Mouse (Mus musculus) hindbrain, embryonic 15.5 days (tissue): ENCODE measurements around the gene Atg2b. TPM values are rescaled to one million over a fixed set of nuclear protein-coding genes. Genes with fewer than 3 reads are reported as not detected.

Experiments
- ATAC-seq: fragments of 200-750 bp; cut with Nextera tagmentation; 2 replicates; pipeline ENCODE4 v1.8.0; 2017; ENCODE audit warnings: low read depth, moderate number of reproducible peaks, moderate TSS enrichment; ENCODE audit not compliant: low FRiP score
- H3K27ac ChIP-seq: fragments of 300-500 bp; sonication (generic); replicated peaks from 2 replicates; pipeline ENCODE4 v1.5.1; 2015; ENCODE audit warnings: mild to moderate bottlenecking, inconsistent platforms
- H3K27me3 ChIP-seq: fragments of 300-500 bp; sonication (generic); 2 replicates; pipeline ENCODE4 v1.6.1; 2015; ENCODE audit warnings: control low read depth, inconsistent platforms
- H3K36me3 ChIP-seq: fragments of 300-500 bp; sonication (generic); 2 replicates; pipeline ENCODE4 v1.6.1; 2015; ENCODE audit warnings: control low read depth, inconsistent platforms
- H3K4me1 ChIP-seq: fragments of 300-500 bp; sonication (generic); replicated peaks from 2 replicates; pipeline ENCODE4 v1.6.1; 2015; ENCODE audit warnings: control low read depth, inconsistent platforms
- H3K4me2 ChIP-seq: fragments of 300-500 bp; sonication (generic); 2 replicates; pipeline ENCODE4 v1.6.1; 2015; ENCODE audit warnings: moderate library complexity, mild to moderate bottlenecking, inconsistent platforms
- H3K4me3 ChIP-seq: fragments of 300-500 bp; sonication (generic); 2 replicates; pipeline ENCODE4 v1.5.1; 2015; ENCODE audit warnings: mild to moderate bottlenecking, inconsistent platforms
- H3K9ac ChIP-seq: fragments of 300-500 bp; sonication (generic); 2 replicates; pipeline ENCODE4 v1.6.1; 2015; ENCODE audit warnings: inconsistent platforms
- H3K9me3 ChIP-seq: fragments of 300-500 bp; sonication (generic); 2 replicates; pipeline ENCODE4 v1.6.1; 2016; ENCODE audit warnings: control low read depth, inconsistent platforms
- WGBS: fragments of 180-500 bp; shearing (Covaris S2); methylation state at CpG from one replicate; pipeline ENCODE4 v1.1.7; 2015; 5-methylcytosine and 5-hydroxymethylcytosine counted together
- polyA plus RNA-seq: library from polyadenylated mRNA; unstranded; fragments of >200 nt; fragmentation: Nextera tagmentation; extraction: Ambion mirVana; gene quantifications from 2 replicates; pipeline ENCODE4 v1.2.1, GENCODE M21; 2015

Atg2b gene
- polyA plus RNA-seq, 1 experiment from 2014 or later: 13.6 TPM

GRCm38 (mm10) chr12:105678211-105678610 lies 6.8 kb downstream of the Atg2b start:
- Histone ChIP-seq H3K4me1 (peaks cover 13% of the 10 kb centered on the region), H3K9ac (no peak overlapping the region), H3K4me2 (no peak overlapping the region), H3K27ac (no peak overlapping the region), H3K27me3 (no peaks in the 10 kb centered on the region), H3K9me3 (no peaks in the 10 kb centered on the region), H3K4me3 (no peak overlapping the region), H3K36me3 (peaks cover 13% of the 10 kb centered on the region)
- WGBS: 94% methylated on average over 7 of the region's 7 CpGs
- ATAC-seq: no peak

GRCm38 (mm10) chr12:105676274-105676673 lies 8.7 kb downstream of the Atg2b start:
- ATAC-seq: no peak
- no peak overlapping the region for H3K4me2 ChIP-seq
- H3K27ac ChIP-seq: no peak overlapping the region
- no peak overlapping the region for H3K9ac ChIP-seq
- H3K4me3 ChIP-seq: no peak overlapping the region
- H3K9me3 ChIP-seq: no peaks in the 10 kb centered on the region
- peaks cover 16% of the 10 kb centered on the region for H3K36me3 ChIP-seq
- H3K4me1 ChIP-seq: no peaks in the 10 kb centered on the region
- H3K27me3 ChIP-seq: no peaks in the 10 kb centered on the region
- 95% methylated on average over 8 of the region's 8 CpGs for WGBS

- 92% methylated on average over 7 of the region's 7 CpGs for WGBS
Observed at GRCm38 (mm10) chr12:105655850-105656249, 29.2 kb downstream of the Atg2b start.

GRCm38 (mm10) chr12:105642770-105643321 lies 42.2 kb downstream of the Atg2b start:
- H3K27me3 ChIP-seq: no peaks in the 10 kb centered on the region
- peaks cover 95% of the 10 kb centered on the region for H3K36me3 ChIP-seq
- no peak overlapping the region for H3K9ac ChIP-seq
- H3K4me3 ChIP-seq: no peak overlapping the region
- no peak overlapping the region for H3K27ac ChIP-seq
- no peaks in the 10 kb centered on the region for H3K9me3 ChIP-seq
- no peak overlapping the region for H3K4me2 ChIP-seq
- ATAC-seq: no peak
- WGBS: 94% methylated on average over 11 of the region's 11 CpGs
- H3K4me1 ChIP-seq: no peaks in the 10 kb centered on the region

More at GRCm38 (mm10) chr12:105655850-105656249, 29.2 kb downstream of the Atg2b start:
- Histone ChIP-seq H3K4me2 (no peak overlapping the region), H3K9me3 (no peaks in the 10 kb centered on the region), H3K9ac (no peak overlapping the region), H3K27me3 (no peaks in the 10 kb centered on the region), H3K27ac (no peak overlapping the region), H3K4me1 (no peaks in the 10 kb centered on the region), H3K4me3 (no peak overlapping the region), H3K36me3 (peaks cover 80% of the 10 kb centered on the region)
- no peak for ATAC-seq

- Histone ChIP-seq H3K4me3 (no peak overlapping the region), H3K9ac (no peak overlapping the region), H3K27ac (no peak overlapping the region), H3K36me3 (peaks cover 93% of the 10 kb centered on the region), H3K4me1 (no peaks in the 10 kb centered on the region), H3K27me3 (no peaks in the 10 kb centered on the region), H3K9me3 (no peaks in the 10 kb centered on the region), H3K4me2 (no peak overlapping the region)
- no peak for ATAC-seq
- 78% methylated on average over 4 of the region's 4 CpGs for WGBS
Observed at GRCm38 (mm10) chr12:105637554-105637953, 47.5 kb downstream of the Atg2b start.

- H3K27ac ChIP-seq: no peak overlapping the region
- H3K4me3 ChIP-seq: no peak overlapping the region
- peaks cover 83% of the 10 kb centered on the region for H3K36me3 ChIP-seq
- no peaks in the 10 kb centered on the region for H3K9me3 ChIP-seq
- H3K27me3 ChIP-seq: no peaks in the 10 kb centered on the region
- no peaks in the 10 kb centered on the region for H3K4me1 ChIP-seq
- no peak for ATAC-seq
- no peak overlapping the region for H3K4me2 ChIP-seq
- H3K9ac ChIP-seq: no peak overlapping the region
- 93% methylated on average over 9 of the region's 9 CpGs for WGBS
Observed at GRCm38 (mm10) chr12:105636551-105636950, 48.5 kb downstream of the Atg2b start.

- H3K4me3 ChIP-seq: no peak overlapping the region
- H3K4me1 ChIP-seq: no peaks in the 10 kb centered on the region
- H3K27ac ChIP-seq: no peak overlapping the region
- H3K4me2 ChIP-seq: no peak overlapping the region
- no peak for ATAC-seq
- no peak overlapping the region for H3K9ac ChIP-seq
- H3K36me3 ChIP-seq: peaks cover 63% of the 10 kb centered on the region
- H3K9me3 ChIP-seq: no peaks in the 10 kb centered on the region
- H3K27me3 ChIP-seq: no peaks in the 10 kb centered on the region
- WGBS: 92% methylated on average over 13 of the region's 13 CpGs
Observed at GRCm38 (mm10) chr12:105634374-105635067, 50.5 kb downstream of the Atg2b start.

GRCm38 (mm10) chr12:105625798-105626197 lies 59.2 kb downstream of the Atg2b start:
- no peaks in the 10 kb centered on the region for H3K27me3 ChIP-seq
- 77% methylated on average over 7 of the region's 7 CpGs for WGBS
- no peak for ATAC-seq
- H3K36me3 ChIP-seq: peaks cover 43% of the 10 kb centered on the region
- H3K4me1 ChIP-seq: no peaks in the 10 kb centered on the region
- H3K4me3 ChIP-seq: no peak overlapping the region
- H3K9ac ChIP-seq: no peak overlapping the region
- no peak overlapping the region for H3K4me2 ChIP-seq
- H3K9me3 ChIP-seq: no peaks in the 10 kb centered on the region
- H3K27ac ChIP-seq: no peak overlapping the region

- no peak for ATAC-seq
- peaks cover 57% of the 10 kb centered on the region for H3K36me3 ChIP-seq
- no peaks in the 10 kb centered on the region for H3K9me3 ChIP-seq
Observed at GRCm38 (mm10) chr12:105622981-105623539, 62.0 kb downstream of the Atg2b start.

GRCm38 (mm10) chr12:105622048-105622447 lies 63.0 kb downstream of the Atg2b start:
- WGBS: 97% methylated on average over 7 of the region's 7 CpGs
- Histone ChIP-seq H3K4me2 (no peak overlapping the region), H3K27me3 (no peaks in the 10 kb centered on the region), H3K4me1 (no peaks in the 10 kb centered on the region), H3K9me3 (no peaks in the 10 kb centered on the region), H3K36me3 (peaks cover 59% of the 10 kb centered on the region), H3K4me3 (no peak overlapping the region), H3K9ac (no peak overlapping the region), H3K27ac (no peak overlapping the region)
- no peak for ATAC-seq

More at GRCm38 (mm10) chr12:105622981-105623539, 62.0 kb downstream of the Atg2b start:
- Histone ChIP-seq H3K27ac (no peak overlapping the region), H3K4me2 (no peak overlapping the region), H3K9ac (no peak overlapping the region), H3K4me3 (no peak overlapping the region), H3K4me1 (no peaks in the 10 kb centered on the region), H3K27me3 (no peaks in the 10 kb centered on the region)
- WGBS: 57% methylated on average over 12 of the region's 12 CpGs

- Histone ChIP-seq H3K27me3 (no peaks in the 10 kb centered on the region), H3K36me3 (peaks cover 24% of the 10 kb centered on the region), H3K4me3 (no peak overlapping the region), H3K9me3 (no peaks in the 10 kb centered on the region), H3K4me1 (0 out of 2 replicates have a peak, but pooled peaks cover 5% of the 10 kb centered on the region), H3K27ac (no peak overlapping the region), H3K4me2 (no peak overlapping the region), H3K9ac (no peak overlapping the region)
- WGBS: 94% methylated on average over 10 of the region's 10 CpGs
- ATAC-seq: no peak
Observed at GRCm38 (mm10) chr12:105613559-105613958, 71.5 kb downstream of the Atg2b start.

- 0 out of 2 replicates have a peak, but pooled peaks cover 5% of the 10 kb centered on the region for H3K4me1 ChIP-seq
- H3K9ac ChIP-seq: no peak overlapping the region
- ATAC-seq: peak; percentile 77
- H3K9me3 ChIP-seq: no peaks in the 10 kb centered on the region
- peak overlapping the region; percentile 46; the same call in 1 of the 2 replicates for H3K27ac ChIP-seq
- no peak overlapping the region; the same call in 1 of the 2 replicates for H3K4me2 ChIP-seq
- WGBS: 19% methylated on average over 7 of the region's 7 CpGs
- no peaks in the 10 kb centered on the region for H3K27me3 ChIP-seq
- no peak overlapping the region for H3K4me3 ChIP-seq
- H3K36me3 ChIP-seq: peaks cover 10% of the 10 kb centered on the region; the same call in 1 of the 2 replicates
Observed at GRCm38 (mm10) chr12:105611748-105612147, 73.3 kb downstream of the Atg2b start.
